Mouse (Mus musculus) frontal cortex, adult (tissue): ENCODE results near the gene Cox14.
A peak's percentile ranks its signal among the peaks of the same experiment; 100 is the strongest.
"Not testable (repeated sequence)": the region's sequence is repeated elsewhere in the genome, so short reads cannot be mapped to it uniquely, and the experiment has no call there.

Experiments used
- ATAC-seq: cut with Nextera tagmentation; 2 replicates; pipeline ENCODE4 v1.9.2; 2017; ENCODE audit warnings: mild to moderate bottlenecking, moderate library complexity, mixed read lengths; ENCODE audit not compliant: low TSS enrichment

The Cox14 gene

GRCm38 (mm10) chr15:99724292-99725021 lies 961 bp upstream of the Cox14 start:
- ATAC-seq = 0 out of 2 replicates have a peak, but pooled peaks have one; percentile 17

- no peak for ATAC-seq
Measured at GRCm38 (mm10) chr15:99726549-99726948, 1.1 kb downstream of the Cox14 start.

GRCm38 (mm10) chr15:99727039-99727438 lies 1.6 kb downstream of the Cox14 start:
- not testable (repeated sequence) for ATAC-seq

GRCm38 (mm10) chr15:99727525-99727924 lies 2.1 kb downstream of the Cox14 start:
- ATAC-seq = no peak

GRCm38 (mm10) chr15:99728211-99728610 lies 2.8 kb downstream of the Cox14 start:
- no peak for ATAC-seq

GRCm38 (mm10) chr15:99729056-99729783 lies 3.8 kb downstream of the Cox14 start:
- no peak for ATAC-seq

GRCm38 (mm10) chr15:99731167-99731566 lies 5.7 kb downstream of the Cox14 start:
- ATAC-seq = no peak

- no peak for ATAC-seq
Measured at GRCm38 (mm10) chr15:99731678-99732077, 6.3 kb downstream of the Cox14 start.

GRCm38 (mm10) chr15:99733186-99733585 lies 7.8 kb downstream of the Cox14 start:
- ATAC-seq = no peak

GRCm38 (mm10) chr15:99735631-99736030 lies 10.2 kb downstream of the Cox14 start:
- no peak for ATAC-seq

GRCm38 (mm10) chr15:99736675-99737074 lies 11.3 kb downstream of the Cox14 start:
- ATAC-seq = peak; percentile 79; the same call in 1 of the 2 replicates

- ATAC-seq = no peak
Measured at GRCm38 (mm10) chr15:99740229-99740628, 14.8 kb downstream of the Cox14 start.

GRCm38 (mm10) chr15:99754204-99754603 lies 28.8 kb downstream of the Cox14 start:
- no peak; the same call in 1 of the 2 replicates for ATAC-seq

- no peak for ATAC-seq
Measured at GRCm38 (mm10) chr15:99767467-99767866, 42.0 kb downstream of the Cox14 start.

GRCm38 (mm10) chr15:99768761-99769160 lies 43.3 kb downstream of the Cox14 start:
- ATAC-seq = no peak

- ATAC-seq = no peak
Measured at GRCm38 (mm10) chr15:99771004-99771500, 45.6 kb downstream of the Cox14 start.

GRCm38 (mm10) chr15:99771601-99772276 lies 46.3 kb downstream of the Cox14 start:
- peak; percentile 70 for ATAC-seq

GRCm38 (mm10) chr15:99772277-99772880 lies 47.0 kb downstream of the Cox14 start:
- peak; percentile 92 for ATAC-seq

- ATAC-seq = not testable (repeated sequence)
Measured at GRCm38 (mm10) chr15:99772881-99772924, 47.3 kb downstream of the Cox14 start, which contains the start of gene Cers5. Gene Cers5 (minus strand): TSS chr15:99772885.

GRCm38 (mm10) chr15:99772925-99773324 lies 47.5 kb downstream of the Cox14 start:
- no peak for ATAC-seq
